Mouse (Mus musculus): ENCODE measurements around the gene Ogg1.

DNA sequence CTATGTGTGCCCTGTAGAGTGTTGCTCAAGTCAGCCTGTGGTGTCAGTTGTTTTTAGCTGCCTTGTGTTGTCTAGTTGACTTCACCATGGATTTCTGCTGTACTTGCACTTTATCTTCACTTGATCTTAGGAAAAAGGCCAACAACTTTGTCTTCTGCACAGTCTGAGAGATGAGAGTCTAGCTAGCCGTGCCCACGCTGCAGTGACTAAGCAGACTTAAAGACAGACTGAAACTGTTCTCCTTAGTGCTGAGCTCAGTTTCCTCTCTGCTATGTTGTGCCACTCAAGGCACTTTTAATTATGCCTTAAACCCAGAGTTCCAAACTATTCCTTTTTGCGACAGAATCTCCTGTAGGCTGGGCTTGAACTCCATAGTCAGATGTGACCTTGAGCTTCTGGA lies 10.8 kb upstream of the Ogg1 start:
- TF ChIP-seq CTCF (IDR thresholded peaks at IDR 0.05; ENCODE audit: borderline replicate concordance, insufficient read depth, low read length) (no peak), POLR2A (IDR thresholded peaks at IDR 0.05; ENCODE audit: low read depth, low read length) (no peak)
